Mouse (Mus musculus): ENCODE data around the gene Acvr1.

Acvr1 gene

DNA sequence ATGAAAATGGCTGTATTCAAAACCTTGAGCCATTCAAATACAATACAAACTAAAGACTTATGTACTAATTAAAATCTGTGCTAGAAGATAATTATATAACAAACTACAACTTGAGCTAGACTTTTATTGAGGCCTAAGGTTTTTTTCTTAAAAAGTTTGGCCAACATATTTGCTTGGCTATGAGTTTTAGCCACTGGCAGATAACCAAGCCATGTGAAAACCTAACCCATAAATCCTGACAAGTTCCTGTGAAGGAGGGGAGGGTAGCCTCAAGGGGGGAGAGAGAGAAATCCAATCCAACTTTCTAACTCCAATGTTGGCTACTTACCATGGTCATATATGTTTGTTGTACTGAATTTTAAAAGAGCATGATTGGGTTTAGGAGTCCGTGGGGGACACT lies 48.4 kb downstream of the Acvr1 start:
- DNase-seq: peak in 1 of 2 experiments; percentile 32

DNA sequence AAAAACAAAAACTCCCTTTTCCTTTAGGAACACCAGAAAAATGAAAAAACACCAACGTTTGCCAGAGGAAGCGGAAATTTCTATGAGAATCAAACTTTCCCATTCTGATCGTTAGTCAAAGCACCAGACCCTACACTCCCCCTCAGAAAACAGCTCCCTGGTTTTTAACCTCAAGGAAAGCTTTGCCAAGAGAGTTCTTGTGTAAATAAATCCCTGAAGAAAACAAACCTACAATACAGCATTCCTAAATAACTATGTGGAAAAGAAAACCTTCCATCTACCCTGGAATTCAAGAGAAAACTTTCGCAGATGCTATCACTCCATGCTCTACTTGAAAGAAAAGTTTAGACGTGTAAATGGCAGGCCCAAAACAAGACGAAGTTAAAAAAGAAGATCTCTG lies 50.0 kb downstream of the Acvr1 start:
- DNase-seq: no peak

DNA sequence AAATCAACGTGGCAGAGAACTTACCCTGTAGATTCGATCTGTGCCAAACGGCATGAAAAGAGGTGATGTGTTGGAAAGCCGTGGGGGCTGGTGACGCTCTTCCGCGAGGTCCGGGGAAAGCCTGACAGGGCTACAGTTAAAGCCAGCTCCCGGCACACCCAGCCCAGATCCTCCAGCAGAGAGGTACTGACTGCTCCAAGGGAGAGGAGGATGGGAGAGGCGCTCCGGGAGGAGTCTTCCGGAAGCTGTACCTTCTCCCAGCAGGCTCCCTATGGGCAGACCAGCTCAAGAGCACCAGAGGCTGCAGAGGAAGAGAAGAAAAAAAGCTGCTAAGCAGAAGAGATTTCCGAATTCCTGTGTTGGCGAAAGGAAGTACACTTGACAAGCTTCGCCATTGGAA lies 51.0 kb downstream of the Acvr1 start:
- no peak for DNase-seq

DNA sequence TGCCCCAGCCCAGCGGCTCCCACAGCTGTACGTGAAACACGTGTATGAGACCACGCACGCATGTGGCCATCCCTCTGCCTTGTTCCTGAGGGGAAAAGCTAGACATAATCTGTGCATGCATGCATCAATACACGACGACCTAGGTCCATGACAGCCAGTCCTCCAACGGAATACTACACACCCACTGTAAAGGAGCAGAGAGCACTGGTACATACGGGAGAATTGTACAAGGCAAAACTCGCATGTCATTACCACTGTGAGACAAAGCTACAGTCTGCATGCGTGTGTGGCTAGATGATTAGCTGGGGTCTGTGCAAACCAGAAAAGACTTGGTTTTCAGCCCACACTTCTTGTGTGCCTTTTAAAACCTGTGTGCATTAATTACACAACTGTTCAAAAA lies 52.5 kb downstream of the Acvr1 start:
- DNase-seq: no peak

DNA sequence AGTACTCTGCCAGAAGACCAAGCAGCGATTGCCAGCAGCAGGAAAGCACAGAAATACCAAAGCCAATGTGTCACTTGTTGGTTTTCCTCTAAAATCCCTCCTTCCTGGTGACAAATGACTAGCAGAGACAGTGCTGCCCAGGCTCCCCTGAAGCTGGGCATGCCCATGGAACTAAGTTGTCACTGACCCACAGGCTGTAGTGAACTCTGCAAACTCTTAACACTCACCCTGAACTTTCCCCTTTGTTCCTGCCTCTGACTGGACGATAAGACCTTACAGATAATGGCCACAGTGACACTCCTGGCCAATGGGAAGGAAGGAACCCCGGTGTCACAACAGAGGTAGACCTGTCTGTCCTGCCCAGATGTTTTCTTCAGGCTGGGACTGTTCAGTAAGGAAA lies 53.7 kb downstream of the Acvr1 start:
- no peak for DNase-seq

DNA sequence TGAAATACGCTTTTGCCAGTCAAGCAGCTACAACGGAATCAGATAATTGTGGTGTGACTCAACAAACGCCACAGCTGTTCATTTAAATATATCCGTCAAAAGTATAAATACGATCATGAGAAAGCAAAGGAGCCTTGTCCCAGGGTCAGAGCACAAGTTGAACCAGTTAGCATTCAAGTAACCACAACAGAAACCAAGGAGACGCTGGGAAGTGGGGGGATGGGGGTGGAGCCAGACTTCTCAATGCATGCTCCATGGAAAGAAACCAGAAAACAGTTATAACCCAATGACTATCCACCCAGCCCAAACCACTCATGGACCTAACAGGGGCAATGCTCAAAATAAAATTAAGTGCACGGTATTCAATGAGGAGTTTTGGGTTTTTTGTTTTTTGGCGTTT lies 56.8 kb downstream of the Acvr1 start:
- no peak for DNase-seq

DNA sequence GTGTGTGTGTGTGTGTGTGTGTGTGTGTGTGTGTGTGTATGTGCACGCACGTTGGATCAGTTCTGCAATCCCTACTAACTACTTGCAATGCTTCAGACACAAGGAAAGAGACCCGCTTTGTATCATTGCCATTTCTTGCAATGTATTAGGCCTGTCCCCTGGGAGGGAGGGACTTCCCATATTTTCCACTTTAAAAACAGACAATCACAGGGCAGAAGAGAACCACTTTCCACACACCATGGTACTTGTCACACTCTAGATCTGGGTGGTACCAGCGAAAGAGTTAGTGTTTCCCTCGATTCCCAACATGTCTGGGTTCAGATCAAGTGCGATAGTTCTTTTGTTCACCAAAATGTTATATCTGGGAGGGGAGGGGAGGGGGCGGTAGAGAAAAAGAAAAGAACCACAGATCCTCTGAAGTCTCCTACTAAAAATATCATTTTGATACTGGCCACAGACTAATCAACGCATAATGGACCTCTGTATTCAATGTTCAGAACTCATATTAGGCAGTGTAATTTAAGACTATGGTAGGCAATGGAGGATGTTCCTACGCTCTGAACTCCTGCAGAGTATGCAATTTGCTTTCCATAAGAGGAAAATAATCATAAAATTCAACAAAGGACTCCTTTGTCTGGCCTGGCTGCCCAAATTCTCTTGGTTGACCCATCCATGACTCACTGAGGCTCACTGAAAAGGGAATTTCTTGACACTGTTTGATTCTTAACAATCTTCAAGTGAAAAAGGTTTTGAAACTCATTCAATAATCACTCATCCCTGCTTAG lies 61.5 kb downstream of the Acvr1 start:
- DNase-seq: no peak

DNA sequence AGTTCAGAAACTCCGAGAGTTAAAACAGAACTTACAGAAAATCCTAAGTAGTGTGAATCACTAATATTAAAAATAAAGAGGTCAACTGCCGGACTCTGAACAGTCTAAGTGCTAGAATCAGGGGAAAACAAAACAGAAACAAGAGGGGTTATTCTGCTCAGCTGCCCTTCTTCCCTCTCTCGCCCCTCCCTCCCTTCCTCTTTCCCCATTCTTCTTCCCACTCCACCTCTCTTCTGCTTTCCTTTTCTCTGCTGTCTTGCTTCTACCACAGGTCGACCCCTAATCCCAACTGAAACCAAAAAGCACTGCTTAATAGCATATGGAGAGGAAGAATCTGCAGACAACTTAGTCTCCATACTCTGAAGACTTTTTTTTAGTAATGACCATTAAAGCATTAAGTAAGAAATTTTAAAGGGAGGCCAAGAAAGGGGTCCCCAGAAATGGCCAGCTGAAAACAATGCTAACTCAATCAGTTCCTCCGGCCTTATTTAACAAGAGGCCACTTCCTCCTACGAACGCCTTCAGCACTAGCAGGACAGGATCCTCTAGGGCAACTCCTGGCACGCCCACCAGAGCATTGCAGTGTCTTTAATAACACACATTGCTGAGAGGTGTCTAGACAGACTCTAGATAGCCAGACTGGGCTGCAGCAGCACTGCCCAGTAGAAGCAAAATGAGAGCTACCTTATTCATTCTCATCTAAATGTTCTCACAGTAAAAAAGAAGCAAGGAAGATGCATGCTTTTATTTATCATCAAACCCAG lies 70.1 kb downstream of the Acvr1 start:
- DNase-seq: no peak

DNA sequence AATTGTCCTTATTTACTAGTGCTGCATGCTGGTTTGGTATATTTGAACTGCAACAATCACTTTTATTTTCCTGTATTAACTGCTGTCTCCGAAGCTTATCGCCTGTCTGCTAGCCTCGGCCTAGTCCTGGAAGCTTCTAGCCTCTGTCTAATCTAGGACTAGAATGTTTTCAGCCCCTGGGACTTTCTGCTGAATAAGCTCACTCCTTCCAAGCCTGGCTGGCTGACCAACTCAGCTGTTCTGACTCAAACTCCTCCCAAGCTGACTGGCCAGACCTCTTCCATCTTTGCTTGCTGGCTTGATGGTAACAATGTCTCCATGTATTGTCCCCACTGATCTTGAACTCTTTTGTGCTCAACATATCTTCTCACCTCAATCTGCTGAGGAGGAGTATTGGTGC lies 71.7 kb downstream of the Acvr1 start:
- no peak for DNase-seq

DNA sequence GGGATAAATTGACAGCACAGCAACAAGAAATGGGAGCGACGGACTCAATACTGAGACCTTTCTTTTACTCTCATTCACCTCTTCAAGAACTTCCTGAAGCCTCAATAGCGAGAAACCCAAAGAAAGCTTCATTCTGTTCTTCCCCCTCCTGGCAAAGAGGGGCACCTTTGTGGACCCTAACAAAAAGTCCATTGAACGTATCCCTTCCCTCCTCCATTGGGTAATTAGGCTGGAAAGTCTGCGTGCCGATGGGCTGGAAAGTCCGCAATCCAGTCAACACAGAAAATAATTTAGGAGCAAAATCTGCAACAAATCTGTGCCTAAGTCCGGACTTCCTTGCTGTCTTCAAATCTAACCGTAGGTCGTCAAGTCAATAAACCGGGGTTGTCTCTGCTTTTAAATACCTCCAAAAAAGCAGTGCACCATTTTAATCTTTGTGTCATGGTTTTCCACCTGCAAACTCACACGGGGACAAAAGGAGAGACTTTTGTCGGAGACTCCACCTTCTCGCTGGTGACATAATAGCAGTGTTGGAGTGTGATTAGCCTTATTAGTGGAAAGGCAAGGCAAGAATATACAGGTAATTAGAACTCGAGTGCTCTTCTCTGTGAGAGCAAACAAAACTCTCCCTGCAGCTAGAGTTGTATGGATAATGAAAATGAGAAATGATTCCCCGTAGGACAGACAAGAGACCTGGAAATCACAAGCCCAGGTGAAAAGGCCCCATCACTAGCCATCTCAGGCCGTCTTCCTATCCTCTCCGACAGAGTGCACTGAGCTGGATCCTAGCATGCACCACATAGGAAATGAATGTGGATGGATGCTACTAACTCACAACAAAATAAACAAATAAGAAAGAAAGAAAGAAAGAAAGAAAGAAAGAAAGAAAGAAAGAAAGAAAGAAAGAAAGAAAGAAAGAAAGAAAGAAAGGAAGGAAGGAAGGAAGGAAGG lies 73.0 kb downstream of the Acvr1 start:
- no peak for DNase-seq

DNA sequence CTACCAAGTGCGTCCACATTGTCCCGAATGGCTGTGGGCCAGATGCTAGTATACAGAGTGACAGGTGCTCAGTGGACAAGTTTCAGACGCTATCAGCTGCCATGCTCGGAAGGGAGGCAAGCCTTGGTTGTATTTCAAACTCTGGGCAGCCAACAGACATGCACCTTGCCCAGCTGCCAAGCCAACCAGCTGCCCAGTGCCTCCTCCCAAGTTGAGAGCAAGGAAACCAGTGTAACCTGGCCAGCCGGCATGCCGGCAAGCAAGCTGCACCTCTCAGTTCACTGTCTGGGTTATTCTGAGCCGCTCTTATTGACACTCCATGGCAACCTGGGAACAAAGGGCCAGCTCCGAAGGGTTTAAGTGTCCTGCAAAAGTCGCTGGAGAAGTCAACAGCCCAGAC lies 77.7 kb downstream of the Acvr1 start:
- DNase-seq: peak; percentile 31 to 71

DNA sequence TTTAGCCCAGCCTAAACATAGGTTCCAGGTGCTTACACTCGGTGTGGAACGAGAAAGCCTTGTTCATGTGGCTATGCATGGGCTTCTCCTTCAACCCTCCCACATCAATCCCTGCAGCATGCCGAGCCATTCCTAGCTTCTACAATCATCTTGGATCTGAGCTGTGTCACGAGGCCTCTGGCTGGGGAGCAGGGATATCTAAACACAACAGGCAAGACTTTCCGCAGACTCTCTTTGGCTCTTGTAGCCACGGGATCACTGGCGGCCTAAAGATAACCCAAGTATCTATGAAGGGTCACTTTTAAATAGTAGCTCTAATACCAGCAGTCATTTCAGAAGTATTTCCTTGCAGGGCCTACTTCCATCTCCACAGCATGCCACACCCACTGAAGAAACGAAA lies 78.6 kb downstream of the Acvr1 start:
- DNase-seq: no peak

DNA sequence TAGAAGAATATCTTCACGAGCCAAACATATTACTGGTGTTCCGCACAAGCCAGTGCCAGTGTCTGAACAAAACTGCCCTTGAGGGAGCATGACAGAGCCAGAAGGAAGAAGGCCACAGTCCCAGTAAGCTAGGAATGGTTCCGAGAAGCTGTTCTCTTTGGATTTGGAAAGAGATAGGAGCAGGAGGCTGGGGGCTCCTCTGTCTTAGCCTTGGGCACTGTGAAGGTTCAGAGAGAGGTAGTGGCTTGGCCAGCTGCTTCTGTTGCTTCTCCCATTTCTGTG lies 79.7 kb downstream of the Acvr1 start:
- DNase-seq: no peak

DNA sequence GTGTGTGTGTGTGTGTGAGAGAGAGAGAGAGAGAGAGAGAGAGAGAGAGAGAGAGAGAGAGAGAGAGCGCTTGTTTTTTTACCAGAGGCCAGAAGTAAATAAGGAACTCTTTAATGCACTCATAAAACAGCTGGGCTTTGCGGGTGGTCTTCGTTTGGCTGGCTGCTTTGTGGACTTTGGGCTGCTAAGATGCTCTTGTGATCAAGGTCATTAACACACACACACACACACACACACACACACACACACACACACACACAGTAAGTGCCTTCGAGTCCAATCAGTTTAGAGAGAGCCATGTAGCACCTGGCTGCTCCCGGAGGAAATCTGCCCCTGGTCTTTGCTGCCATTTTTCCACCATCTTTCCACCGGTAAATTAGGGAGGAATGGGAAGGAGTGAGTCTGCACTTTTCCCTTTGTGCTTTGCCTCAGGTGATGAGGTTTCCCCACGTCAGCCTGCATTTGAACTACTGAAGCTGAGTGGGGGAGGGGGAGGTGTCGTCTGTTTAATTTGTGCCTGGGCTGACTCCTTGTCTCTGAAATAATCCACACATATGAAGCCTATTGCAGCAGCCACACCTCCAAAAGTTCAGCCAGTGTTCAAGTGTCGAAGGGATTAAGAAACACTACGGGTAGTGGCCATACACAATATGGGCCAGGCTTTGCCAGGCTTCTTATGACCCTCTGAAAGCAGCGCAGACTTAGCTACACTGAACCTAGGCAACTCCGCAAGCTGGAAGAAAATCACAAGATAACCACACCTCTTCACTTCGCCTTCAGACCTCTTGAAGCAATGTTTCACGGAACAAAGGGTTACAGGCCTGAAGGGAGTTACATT lies 80.3 kb downstream of the Acvr1 start:
- no peak for DNase-seq

DNA sequence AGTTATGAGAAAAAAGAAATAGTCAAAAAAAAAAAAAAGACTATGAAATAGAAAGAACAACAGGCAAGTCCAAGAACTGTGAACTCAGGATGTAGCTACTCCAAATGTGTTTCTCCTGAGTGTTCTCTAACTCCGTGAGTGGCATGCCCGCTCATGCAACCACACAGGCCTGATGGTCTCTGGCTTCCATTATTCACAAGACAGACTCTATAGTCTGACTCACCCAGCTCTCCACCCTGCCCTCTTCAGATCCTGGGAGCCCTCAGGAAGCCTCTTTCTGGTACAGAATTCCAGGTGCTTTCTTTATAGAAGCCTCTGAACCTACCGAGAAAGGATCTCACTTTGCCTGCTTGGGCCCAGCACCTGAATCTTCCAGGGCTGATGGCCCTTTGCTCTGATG lies 81.3 kb downstream of the Acvr1 start:
- DNase-seq: no peak

DNA sequence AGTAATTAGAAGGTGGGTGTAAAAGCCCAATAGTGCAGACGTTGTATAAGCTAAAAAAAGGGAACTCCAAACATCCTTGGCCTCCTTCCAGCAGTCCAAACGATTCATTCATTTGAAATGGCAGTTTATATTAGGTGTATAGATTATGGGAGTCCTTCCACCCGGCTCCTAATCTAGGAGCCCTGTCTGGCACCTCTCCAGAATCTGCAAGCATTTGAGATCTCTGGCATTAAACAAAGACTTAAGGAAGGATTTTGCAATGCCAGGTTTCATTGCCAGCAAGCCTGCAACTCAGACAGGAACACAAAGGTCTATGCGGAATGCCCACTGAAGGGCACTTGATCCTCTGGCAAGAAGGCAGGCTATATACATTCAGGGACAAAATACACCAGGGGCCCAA lies 81.8 kb downstream of the Acvr1 start:
- peak in 1 of 2 experiments; percentile 17 for DNase-seq

DNA sequence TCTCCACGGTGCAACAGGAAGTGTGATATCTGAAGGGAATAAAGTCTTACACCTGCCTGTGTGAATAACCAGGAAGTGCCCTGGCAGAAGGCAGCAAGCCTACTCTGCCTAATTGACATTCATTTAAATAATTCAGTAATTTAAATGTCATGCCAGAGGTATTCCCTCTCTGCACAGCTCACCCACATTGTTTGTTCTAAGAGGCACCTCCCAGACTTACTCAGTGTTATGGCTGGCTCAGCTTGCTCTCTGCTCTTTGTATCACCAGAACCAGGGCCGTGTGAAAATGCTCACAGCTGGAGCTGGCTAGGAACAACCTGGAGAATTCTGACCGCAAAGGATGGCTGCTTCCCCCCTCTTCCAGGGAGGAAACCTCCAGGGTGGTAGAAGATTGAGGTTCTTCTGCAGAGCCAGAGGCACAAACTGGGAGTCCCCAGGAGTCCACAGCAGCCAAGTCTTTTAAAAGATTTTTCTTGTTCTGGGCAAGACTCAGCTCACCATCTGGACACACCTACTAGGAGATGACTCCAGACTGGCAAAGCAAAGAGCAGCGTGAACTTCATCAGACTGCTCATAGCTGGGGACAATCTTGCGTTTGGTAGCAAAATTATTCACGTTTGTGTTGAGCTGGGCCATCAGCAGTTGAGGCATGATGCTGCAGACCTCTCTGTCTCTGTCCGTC lies 82.5 kb downstream of the Acvr1 start:
- DNase-seq: no peak

DNA sequence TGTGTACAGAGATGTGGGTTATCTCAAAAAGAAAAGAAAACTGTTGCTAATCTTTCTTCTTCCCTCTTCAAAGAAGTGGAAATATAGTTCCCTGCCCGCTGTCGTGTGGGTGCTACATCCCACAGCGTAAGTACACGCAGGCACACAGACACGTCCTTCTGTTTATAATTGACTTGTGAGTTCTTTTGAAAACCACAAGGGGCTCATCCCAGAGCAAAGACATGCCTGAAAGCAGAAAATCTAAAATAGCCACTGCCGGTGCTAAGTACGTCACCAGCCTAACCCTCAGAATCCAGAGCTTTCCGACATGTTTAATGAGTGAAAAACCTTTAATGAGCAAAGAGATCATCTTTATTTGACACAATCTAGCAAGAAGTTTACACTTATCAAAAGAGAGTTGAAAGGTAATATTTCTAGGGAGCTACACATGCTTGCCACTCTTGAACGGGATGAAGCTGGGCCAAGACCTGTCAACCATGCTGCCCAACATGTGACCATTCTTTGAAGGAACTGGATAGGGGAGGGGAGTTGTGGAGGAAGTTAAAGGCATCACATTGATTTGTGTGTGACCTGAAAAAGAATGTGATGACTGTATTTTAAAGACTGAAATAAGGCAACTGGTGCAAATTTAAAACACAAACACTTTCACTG lies 85.4 kb downstream of the Acvr1 start:
- no peak for DNase-seq

DNA sequence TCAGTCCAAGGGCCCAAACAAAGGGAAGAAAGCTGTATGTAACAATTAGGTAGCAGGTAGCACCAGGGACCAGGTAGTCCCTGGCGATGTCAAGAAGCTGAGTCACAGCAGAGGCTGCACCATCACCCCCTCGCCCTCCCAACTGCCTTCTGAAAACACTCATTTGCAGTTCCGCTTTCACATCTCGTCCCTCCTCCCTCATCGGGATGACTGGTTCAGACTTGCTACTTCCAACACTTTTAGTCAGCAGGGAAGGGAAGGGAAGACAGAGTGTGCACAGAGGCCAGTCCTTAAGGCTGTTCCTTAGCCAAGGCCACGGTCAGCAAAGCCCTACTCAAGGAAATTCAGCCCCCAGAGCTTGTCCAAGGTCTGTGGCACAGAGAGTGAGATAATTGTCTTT lies 86.2 kb downstream of the Acvr1 start:
- DNase-seq: no peak

DNA sequence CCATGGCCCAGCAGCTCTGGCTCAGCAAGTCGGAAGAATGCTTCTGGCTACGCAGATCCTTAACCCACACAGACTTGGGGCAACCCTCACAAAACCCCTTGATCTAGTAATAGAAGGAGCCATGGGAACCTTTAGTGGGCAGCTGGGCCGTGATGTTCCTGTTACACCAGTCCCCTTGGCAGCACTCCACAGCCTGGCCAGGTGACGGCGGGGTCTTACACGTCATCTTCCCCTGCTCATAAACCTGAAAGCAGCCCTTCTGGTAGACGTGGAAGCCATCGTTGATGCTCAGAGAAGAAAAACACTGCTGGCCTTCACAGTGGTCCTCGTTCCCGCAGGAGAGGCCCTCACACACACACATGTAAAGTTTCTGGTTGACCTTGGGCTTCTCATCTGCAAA lies 87.4 kb downstream of the Acvr1 start:
- no peak for DNase-seq

DNA sequence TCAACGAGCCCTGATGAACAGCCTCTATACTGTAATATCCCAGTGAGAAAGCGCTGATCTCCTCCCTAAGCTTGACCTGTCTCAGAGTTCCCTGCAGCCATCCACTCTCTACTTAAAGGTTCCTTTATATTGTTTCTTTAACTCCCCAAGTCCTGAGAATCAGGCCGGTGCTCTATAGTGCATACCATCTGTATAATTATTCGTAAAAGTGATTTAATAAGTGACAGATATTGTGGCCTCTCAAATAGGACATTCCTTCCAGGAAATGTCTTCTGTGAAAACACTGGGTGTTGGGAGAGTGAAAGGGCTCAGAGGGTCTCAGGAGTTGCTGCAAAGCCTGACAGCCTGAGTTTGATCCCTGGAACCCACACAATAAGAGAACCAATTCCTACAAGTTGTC lies 88.8 kb downstream of the Acvr1 start:
- DNase-seq: no peak

Measured in kidney, postnatal 25 days (tissue).